Mouse (Mus musculus) kidney, adult 2 months (tissue): ENCODE measurements at regions not wholly inside any gene's neighbourhood (a gene's known extent, or its start where the extent isn't known, plus 50 kb on each side); places are given as distances from the start of the nearest gene placed in this dataset.

Experiments used
- DNase-seq: peaks from one replicate; pipeline ENCODE4 v3.0.0; 2021
- H3K27ac ChIP-seq: fragments of 200-500 bp; 2 replicates; pipeline ENCODE4 v1.5.1; 2012; ENCODE audit warnings: low read depth, low read length, control low read depth, inconsistent platforms; ENCODE audit not compliant: insufficient read depth
- H3K27me3 ChIP-seq: fragments of 200-500 bp; replicated peaks from 2 replicates; pipeline ENCODE4 v1.6.1; 2012; ENCODE audit warnings: mild to moderate bottlenecking, moderate library complexity, low read length, inconsistent platforms; ENCODE audit not compliant: control insufficient read depth, insufficient read depth
- H3K36me3 ChIP-seq: fragments of 200-500 bp; 2 replicates; pipeline ENCODE4 v1.6.1; 2012; ENCODE audit warnings: mild to moderate bottlenecking, moderate library complexity, low read length, inconsistent platforms; ENCODE audit not compliant: control insufficient read depth, insufficient read depth
- H3K4me1 ChIP-seq: fragments of 200-500 bp; 2 replicates; pipeline ENCODE4 v1.6.1; 2011; ENCODE audit warnings: low read length; ENCODE audit not compliant: control insufficient read depth, insufficient read depth
- H3K4me3 ChIP-seq: fragments of 200-500 bp; 2 replicates; pipeline ENCODE4 v1.5.1; 2011; ENCODE audit warnings: mild to moderate bottlenecking, low read depth, low read length, control low read depth; ENCODE audit not compliant: insufficient read depth
- CTCF ChIP-seq: fragments of 200-500 bp; conservative IDR thresholded peaks from 2 replicates; pipeline ENCODE4 v1.5.1; 2011; ENCODE audit warnings: low read depth, mild to moderate bottlenecking, control low read depth, low read length, moderate library complexity, mixed read lengths; ENCODE audit not compliant: insufficient read depth, insufficient read length
- POLR2A ChIP-seq: fragments of 200-500 bp; IDR thresholded peaks from one replicate; pipeline ENCODE4 v1.6.1; 2011; ENCODE audit warnings: low read depth, low read length, control low read depth
- WGBS: fragments of 180-500 bp; shearing (Covaris S2); methylation state at CpG from one replicate; pipeline ENCODE4 v1.1.7; 2018; 5-methylcytosine and 5-hydroxymethylcytosine counted together

- DNase-seq, result no peak
- WGBS, result 73% methylated on average over 2 of the region's 2 CpGs
- no peaks in the 10 kb centered on the region for H3K36me3 ChIP-seq
- no peak overlapping the region for H3K27ac ChIP-seq
- no peaks in the 10 kb centered on the region for H3K27me3 ChIP-seq
- TF ChIP-seq POLR2A (no peak), CTCF (no peak)
- no peak overlapping the region for H3K4me3 ChIP-seq
- H3K4me1 ChIP-seq, result no peaks in the 10 kb centered on the region
These were observed 94.3 kb upstream of the Elac2 start for GRCm38 (mm10) chr11:64884518-64884917.

- TF ChIP-seq POLR2A, result no peak
- TF ChIP-seq CTCF, result no peak
These were observed 89.4 kb upstream of the Elac2 start for GRCm38 (mm10) chr11:64889335-64890020.

GRCm38 (mm10) chr11:64890776-64891175 lies 88.1 kb upstream of the Elac2 start:
- no peaks in the 10 kb centered on the region for H3K27me3 ChIP-seq
- TF ChIP-seq CTCF, result peak; percentile 65
- TF ChIP-seq POLR2A, result no peak
- H3K4me1 ChIP-seq, result no peaks in the 10 kb centered on the region
- H3K27ac ChIP-seq, result no peak overlapping the region
- WGBS, result 48% methylated on average over 3 of the region's 3 CpGs
- no peaks in the 10 kb centered on the region for H3K36me3 ChIP-seq
- no peak overlapping the region for H3K4me3 ChIP-seq
- DNase-seq, result peak; percentile 12

More at GRCm38 (mm10) chr11:64889335-64890020, 89.4 kb upstream of the Elac2 start:
- H3K36me3 ChIP-seq, result no peaks in the 10 kb centered on the region
- 42% methylated on average over 11 of the region's 11 CpGs for WGBS
- H3K4me1 ChIP-seq, result no peaks in the 10 kb centered on the region
- H3K27me3 ChIP-seq, result no peaks in the 10 kb centered on the region
- no peak for DNase-seq
- no peak overlapping the region for H3K27ac ChIP-seq
- no peak overlapping the region for H3K4me3 ChIP-seq

- 66% methylated on average over 14 of the region's 14 CpGs for WGBS
- no peaks in the 10 kb centered on the region for H3K27me3 ChIP-seq
These were observed 82.9 kb upstream of the Elac2 start for GRCm38 (mm10) chr11:64895804-64896466.

GRCm38 (mm10) chr11:64898758-64899586 lies 79.9 kb upstream of the Elac2 start:
- Histone ChIP-seq H3K27me3 (no peaks in the 10 kb centered on the region), H3K4me3 (no peak overlapping the region), H3K4me1 (no peaks in the 10 kb centered on the region), H3K36me3 (no peaks in the 10 kb centered on the region), H3K27ac (no peak overlapping the region)
- peak; percentile 68 for DNase-seq
- WGBS, result 18% methylated on average over 17 of the region's 17 CpGs
- TF ChIP-seq CTCF, result peak; percentile 96
- no peak for TF ChIP-seq POLR2A

More at GRCm38 (mm10) chr11:64895804-64896466, 82.9 kb upstream of the Elac2 start:
- TF ChIP-seq POLR2A, result no peak
- no peak for TF ChIP-seq CTCF
- H3K4me1 ChIP-seq, result no peaks in the 10 kb centered on the region
- no peak overlapping the region for H3K27ac ChIP-seq
- H3K36me3 ChIP-seq, result no peaks in the 10 kb centered on the region
- DNase-seq, result no peak
- no peak overlapping the region for H3K4me3 ChIP-seq

GRCm38 (mm10) chr11:64899587-64900278 lies 79.1 kb upstream of the Elac2 start:
- WGBS, result 42% methylated on average over 15 of the region's 15 CpGs
- TF ChIP-seq CTCF (no peak), POLR2A (no peak)
- Histone ChIP-seq H3K36me3 (no peaks in the 10 kb centered on the region), H3K27ac (no peak overlapping the region), H3K4me3 (no peak overlapping the region), H3K4me1 (no peaks in the 10 kb centered on the region), H3K27me3 (no peaks in the 10 kb centered on the region)
- no peak for DNase-seq

GRCm38 (mm10) chr11:64916783-64917182 lies 62.1 kb upstream of the Elac2 start:
- Histone ChIP-seq H3K27ac (no peak overlapping the region), H3K36me3 (no peaks in the 10 kb centered on the region), H3K4me3 (no peak overlapping the region), H3K4me1 (no peaks in the 10 kb centered on the region), H3K27me3 (no peaks in the 10 kb centered on the region)
- no peak for TF ChIP-seq POLR2A
- no peak for TF ChIP-seq CTCF
- DNase-seq, result no peak
- WGBS, result 51% methylated on average over 8 of the region's 8 CpGs
